Mouse (Mus musculus) brain, embryonic 18.5 days (tissue): ENCODE data around the gene Npl.

Experiments used
- DNase-seq: peaks from one replicate; pipeline ENCODE4 v3.0.0-alpha.2; 2012; ENCODE audit warnings: low read depth, low spot score

The Npl gene

DNA sequence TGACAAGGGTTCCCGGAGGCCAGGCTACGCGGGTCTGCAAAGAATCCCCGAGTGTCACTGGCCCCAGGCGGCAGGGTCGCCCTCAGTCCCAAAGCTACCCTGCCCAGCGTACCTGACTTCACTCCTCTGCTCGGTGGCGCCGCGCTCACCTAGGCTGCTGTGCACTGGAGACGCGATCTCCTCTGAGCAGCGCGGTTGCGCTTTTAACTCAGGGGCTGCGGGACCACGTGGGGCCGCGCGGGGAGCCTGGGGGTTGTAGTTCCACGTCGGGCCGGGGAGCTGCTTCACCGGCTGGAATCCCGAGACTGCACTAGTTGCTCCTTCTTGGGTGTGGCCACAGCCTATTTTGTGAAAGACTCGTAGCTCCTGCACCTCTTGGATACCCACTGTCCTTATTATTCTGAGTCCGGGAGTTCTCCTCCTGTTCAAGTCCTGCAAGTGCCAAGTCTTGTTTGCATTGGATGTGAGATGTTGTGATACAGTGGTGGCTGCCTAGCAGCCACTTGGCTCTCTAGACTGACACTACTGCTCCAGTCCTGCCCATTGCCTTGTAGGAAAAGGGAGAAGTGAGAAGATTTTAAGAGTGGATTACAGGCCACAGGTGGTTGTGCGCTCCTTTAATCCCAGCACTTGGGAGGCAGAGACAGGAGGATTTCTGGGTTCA is at the start of gene Npl:
TSS of gene Npl (minus strand) at position 510 of the 664 bp plus-strand sequence.
- DNase-seq: no peak

DNA sequence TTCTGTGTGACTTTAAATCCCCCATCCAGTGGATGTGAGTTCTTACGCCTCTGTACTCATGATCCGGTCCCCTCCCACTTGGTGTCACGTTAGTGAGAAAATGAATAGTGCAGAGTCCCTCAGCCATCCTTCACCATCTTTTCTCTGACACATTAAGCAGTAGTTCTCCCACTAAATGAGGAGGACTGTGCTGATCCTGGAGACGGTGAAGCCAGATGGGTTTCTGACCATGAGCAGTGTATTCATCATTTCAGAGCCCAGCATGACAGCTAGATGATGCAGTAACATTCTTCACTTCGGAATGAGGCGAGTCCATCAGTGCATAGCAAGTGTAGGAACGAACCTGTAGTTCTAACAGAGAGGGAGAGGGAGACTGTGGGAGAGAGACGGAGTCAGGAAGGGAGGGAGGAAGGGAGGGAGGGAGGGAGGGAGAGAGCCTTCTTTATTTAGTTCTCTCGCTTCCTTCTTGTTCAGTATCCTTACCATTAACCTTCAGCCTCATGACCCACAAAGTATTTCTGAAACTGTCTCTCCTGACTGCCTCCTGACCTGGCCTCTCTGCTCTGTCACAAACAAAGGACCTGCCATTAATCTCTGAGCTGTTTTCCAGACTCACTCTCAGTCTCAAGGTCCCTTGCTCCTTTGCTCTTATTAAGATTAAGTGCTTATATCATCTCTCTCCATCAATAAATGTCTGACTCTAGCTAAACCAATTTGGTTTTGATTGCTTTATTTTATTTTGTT is 49.6 kb upstream of the Npl start:
- no peak for DNase-seq

DNA sequence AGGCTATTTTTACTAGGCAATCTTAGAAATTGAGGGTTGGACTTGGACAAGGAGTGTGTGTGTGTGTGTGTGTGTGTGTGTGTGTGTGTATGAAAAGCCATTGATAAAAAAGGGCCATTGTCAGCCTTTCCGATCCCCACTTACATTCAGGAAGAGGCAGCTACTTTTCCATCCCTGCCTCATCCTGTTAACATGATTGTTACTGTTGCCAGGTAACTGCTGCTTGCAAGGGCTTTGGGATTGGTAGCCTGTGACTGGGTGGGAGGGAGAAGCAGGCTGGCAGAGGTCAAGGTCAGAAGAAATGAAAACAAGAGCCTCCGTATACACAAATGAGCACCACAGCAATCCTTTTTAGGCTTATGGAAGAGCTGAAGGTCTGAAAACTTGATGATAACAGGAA is 48.9 kb upstream of the Npl start:
- peak; percentile 58 for DNase-seq

DNA sequence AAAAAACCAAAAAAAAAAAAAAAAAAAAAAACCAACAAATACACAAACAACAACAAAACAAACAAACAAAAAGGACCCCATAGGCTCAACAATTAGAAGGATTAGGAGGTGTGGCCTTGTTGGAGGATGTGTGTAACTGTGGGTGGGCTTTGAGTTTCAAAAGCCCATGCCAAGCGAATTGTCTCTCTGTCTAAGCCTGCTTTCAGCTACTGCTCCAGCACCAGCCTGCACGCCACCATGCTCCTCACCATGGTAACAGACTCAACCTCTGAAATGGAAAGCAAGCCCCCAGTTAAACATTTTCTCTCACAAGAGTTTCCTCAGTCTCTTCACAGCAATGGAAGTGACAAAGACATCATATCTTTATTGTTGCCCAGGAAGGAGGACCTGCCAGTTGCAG is 43.8 kb upstream of the Npl start:
- DNase-seq: no peak

DNA sequence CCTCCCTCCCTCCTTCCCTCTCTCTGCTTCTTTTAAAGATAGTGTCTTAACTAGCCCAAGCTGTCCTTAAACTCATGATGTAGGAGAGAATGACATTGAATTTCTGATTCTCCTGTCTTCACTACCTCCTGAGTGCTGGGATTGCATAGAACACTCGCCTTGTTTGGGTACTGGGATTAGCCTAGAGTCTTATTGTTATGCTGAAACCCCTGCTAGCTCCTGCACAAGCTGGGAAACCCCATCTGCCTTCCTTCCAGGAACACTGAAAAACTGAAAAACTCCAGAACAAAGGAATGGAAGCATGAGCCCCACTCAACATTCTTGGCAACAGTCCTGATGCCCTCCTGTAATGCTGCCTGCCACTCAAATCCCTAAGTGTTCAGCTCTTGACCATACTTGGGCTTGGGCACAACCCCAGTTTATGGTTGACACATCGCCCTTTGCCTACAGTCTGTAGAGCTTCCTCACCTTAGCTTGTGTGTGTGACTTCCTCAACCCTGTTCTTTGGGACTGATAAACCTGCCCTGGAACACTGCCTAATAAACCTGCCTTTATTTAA is 40.4 kb upstream of the Npl start:
- no peak for DNase-seq

DNA sequence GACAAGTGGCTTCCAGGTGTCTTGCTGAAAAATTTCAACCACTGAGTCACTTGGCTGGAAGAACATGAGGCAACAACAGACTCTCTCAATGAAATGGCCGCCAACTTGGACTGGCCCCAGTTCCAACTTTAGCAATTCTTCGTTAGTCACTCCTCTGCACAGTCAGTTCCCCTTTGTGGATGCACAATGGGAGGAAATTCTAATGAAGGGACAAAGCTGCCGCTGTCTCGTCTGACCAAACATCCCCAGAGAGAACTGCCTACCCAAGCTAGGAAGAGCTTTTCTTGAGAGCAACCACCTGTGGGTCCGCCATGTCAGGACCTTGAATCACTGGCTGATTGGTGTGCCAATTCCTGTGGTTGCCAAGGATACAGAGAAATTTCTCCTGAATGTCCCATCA is 38.1 kb upstream of the Npl start:
- no peak for DNase-seq

DNA sequence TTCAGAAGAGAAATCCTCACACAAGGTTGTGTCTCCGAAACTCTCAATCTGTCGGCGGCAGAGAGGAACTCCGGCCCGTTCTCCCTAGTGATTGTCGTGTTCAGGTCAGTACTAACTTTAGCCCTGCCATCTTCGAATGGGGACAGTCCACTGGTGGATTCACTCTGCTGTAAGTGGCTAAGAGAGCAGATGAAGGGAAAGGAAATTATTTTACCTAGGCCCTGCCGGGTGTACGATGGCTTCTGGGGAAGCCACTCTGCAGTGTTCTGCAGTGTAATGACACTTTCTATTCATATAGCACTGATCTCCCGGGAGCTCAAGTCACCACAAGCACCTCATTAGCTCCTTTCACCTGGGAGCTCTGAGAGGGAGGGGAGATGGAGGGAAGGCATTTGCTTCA is 37.0 kb upstream of the Npl start:
- no peak for DNase-seq

DNA sequence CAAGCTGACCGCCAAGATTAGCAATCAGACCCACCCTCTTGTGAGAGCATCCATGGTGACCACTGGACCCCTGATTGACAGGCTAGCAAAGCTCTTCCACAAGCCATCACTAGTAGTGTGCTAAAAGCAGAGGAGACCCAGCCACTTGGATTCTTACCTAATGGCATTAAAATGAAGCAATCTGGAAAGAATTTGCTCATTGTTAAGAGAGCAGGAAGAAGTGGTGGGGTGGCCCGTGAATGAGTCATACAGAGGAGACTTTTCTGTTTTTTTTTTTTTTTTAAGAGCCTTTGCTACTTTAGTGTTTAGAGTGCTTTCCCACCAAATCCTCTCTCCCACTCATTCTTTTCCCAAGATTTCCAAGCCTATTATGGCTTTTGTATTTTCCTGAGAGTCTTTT is 35.9 kb upstream of the Npl start:
- no peak for DNase-seq

DNA sequence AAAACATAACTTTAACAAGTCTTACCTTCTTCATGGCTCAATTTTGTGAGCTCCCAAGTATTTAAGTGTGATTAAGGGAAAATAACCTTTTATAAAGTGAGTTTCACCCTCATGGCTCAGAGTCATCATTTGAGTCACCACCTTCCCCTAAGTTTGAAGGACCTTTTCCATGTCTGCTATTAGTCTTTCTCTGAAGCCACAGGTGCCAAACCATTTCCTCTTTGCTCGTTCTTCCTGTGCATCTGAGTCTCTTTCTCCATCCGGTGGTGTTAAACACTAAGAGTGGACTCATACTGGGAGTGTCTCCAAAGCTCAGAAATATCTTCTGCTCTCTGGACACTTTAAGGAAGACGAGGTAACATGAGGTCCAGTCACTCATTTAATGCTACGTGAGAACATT is 33.3 kb upstream of the Npl start:
- DNase-seq: no peak

DNA sequence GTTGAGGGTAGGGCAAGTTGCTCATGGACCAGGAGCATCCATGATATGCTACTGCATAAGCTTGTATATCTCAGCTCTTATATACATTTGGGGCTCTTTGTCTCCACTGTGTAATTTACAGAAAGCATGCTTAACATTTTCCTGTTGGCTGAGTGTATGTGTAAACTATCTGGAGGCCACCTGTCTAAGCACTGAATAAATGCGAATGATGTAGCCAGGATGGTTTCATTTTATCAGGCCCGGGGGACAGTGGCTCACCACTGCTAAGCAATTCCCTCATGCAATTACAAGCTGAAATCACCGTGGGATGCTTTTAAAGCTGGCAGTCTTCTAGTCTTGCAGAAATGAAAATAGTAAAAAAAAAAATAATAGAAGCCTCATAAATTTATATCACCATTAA is 24.9 kb upstream of the Npl start:
- no peak for DNase-seq

DNA sequence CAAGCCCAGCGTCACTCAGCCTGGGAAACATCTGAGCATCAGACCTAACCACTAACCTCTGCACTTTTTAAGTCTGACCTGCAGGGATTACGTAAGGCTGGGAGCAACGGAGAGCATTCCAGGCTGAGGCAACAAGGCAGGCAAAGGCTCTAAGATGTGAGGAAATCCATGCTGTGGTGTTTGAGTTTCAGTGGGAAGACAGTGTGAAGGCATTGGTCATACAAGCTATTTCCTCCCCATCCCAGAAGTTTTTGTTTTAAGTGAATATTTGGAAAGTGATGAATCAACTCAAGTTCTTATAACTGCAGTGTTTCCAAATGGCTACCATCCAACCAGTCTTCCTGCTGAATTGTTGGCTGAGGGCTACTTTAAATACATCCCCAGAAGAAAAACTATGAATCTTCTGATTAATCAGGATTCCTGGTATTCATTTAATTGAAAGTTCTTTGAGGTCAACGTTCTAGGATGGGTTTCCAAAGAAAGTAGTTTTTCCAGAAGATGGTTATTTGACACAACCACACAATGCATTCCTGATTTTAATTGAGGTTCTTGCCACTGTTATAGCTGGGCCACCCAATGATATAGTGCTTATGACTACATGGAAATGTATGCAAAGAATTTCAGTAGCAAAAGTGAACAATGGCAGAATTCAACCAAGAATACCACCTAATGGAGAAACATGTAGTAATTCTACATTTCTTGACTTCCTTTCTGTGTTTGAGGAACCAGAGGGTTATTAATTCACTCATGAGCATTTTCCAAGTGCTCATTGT is 22.6 kb upstream of the Npl start:
- DNase-seq: no peak

DNA sequence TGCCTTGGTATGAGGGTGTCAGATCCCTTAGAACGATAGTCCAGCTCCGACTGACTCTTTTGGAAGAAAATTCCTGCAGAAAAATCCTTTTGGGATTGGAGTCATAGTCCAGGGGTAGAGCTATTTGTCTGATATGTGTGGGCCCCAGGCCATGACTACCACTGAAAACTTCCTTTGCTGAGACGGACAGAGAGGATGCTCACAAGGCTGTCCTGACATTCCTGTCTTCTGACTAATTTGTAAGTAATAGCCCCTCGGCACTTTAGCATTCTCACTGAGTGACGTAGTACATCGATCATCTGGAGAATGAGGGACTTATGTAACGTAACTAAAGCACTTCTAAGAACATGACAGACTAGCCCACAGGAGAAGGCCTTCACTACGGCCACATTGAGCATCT is 15.9 kb upstream of the Npl start:
- no peak for DNase-seq

DNA sequence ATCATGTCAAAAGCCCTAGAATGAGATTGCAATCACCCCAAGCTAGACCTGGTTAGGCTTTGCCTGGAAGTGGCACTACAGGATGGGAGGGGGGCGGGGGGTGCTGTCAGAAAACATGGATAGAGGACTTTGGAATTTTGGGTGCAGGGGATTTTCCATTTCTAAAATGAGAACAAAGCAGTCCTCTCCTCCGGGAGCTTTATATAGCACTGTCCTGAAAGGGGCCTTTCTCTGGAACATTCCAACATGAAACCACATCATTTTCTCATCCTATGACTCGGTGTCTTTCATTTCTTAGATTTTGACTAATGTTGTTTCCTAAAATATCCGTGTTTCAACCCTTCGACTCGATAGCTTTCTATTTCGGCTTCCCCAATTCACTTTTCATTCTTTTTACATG is 14.9 kb upstream of the Npl start:
- DNase-seq: no peak

DNA sequence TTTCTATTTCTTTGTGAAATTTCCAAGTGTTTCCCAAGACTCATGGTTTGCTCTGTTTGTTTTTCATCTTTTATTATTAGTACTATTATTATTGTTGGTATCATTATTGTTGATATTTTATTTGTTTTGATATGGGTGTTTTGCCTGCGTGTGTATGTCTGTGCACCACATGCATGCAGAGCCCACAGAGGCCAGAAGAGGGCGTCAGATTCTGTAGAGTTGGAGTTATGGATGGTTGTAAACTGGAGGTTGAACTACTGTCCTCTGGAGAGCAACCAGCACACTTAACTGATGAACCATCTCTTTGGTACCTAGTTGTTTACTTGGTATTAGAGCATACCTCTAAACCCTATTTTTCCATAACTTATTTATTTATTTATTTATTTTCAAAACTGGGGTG is 13.8 kb upstream of the Npl start:
- DNase-seq: no peak

DNA sequence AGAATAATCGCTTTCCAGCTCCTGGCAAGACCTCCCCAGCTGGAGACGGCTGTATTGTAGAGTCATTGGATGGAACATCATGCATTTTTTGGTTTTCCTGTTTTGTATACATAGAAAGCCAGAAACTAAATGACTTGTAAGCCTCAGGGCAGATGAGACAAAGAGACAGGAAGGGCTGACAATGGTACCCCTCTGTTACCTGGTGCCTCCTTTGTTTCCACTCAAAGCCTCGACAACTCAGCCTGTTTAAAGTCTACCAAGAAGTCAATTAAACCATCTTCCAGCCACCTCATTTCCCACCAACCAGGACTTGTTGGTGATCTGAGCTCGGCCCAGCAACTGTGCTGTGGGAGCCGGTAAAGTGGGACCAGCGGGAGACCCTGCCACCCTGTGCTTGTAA is 11.0 kb upstream of the Npl start:
- DNase-seq: no peak

DNA sequence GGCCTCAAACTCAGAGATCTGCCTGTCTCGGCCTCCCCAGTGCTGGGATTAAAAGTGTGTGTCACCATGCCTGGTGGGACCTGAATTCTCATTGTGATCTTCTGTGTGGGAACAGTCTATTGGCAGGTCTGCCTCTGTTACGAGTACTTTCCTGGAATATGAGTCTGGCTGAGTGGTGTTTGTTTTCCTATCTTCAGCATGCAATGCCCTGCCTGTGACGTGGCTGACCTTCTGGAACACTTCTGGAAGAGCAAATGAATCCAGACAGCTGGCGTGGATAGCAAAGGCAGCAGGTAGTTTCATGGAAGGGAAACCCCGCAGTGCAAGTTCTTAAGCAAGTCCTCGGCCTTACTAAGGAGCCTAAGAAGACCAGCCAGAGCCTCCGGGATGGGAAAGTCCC is 9.9 kb upstream of the Npl start:
- no peak for DNase-seq

DNA sequence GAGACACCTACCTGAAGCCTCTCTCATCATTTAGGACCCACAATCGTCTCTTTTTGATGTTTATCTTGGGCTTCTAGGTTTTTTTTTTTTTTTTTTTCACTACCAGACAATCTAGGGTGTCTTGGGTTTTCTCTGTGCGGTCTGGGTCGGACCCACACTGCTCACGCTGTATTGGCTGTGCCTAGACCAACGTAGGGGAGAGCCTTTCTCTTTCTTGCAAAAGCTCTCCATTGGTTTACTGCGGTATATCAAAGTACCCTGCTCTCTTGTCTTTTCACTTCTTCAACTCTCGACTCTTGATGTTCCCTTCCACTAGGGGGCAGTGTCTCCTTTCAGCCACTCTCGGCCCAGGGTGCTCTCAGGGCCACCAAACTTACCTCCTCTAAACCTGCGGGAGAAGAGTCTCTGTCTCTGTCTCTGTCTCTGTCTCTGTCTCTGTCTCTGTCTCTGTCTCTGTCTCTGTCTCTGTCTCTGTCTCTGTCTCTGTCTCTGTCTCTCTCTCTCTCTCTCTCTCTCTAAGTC is 9.3 kb upstream of the Npl start:
- no peak for DNase-seq

DNA sequence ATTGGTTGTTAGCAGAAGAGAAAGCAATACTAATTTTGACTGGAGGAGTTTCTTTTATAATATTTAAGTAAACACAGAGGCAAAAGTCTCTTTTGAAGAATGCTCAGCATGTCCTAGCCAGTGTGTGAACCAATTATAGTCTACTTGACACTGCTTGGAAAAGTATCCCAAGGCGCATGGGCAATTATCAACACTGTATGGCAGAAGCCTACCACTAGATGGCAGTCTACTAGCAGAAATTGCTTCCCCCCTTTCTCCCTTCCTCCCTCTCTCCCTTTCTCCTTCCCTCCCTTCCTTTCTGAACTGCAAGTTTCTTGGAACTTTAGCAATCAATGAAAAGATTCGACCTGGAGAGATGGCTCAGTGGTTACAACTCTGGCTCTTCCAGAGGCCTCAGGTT is 7.1 kb upstream of the Npl start:
- peak; percentile 37 for DNase-seq

DNA sequence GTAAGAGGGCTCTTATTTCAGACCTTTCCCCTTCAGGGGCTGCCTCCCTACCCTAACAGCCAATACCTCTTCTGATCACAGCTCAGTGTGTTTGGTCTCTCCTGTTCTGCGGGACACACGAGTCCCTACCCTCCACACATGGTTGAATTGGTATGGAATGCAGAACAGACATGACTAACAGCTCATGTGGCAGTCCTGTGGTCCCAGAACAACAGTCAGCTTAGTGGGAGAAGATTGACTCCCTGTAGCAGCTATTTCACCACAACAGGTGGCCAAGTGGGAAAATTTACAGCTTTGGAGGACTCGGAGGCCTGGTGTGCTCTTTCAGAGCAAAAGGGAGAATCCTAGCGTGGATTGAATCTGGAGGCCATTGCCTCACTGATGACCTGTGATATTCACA is 6.4 kb upstream of the Npl start:
- no peak for DNase-seq

DNA sequence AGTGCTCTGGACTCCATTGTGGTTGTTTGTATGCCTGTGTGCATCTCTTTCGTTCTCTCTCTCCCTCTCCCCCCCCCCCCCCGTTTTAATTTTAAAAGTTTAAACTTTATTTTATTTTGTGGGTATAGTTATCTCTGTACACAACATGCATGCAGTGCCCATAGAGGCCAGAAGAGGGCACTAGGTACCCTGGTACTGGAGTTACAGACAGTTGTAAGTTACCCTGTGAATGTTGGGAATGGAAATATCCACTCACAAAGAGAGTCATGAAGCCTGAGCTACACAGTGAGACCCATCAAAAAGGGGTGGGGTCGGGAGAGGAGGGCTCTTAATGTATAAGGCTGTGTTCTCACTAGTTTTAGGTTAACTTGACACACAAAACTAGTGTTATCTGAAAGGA is 969 bp upstream of the Npl start:
- DNase-seq: no peak

DNA sequence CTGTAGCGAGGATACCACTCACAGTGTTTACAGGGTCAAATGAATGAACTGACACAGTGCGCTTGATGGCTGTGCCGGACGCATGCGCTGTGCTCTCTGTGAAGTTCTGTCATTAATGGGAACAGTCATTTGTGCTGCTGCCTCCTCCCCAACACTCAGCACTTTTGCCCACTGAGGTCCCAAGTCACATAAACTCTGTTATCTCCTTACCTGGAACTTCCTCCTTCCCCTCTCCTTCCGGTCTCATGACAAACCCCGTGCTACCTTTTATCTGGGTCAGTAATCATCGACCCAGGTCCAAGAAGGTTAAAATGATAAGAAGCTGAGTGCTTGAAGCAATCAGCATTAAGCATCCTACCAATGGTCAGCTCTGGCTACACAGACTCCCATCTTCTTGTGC is 2.3 kb downstream of the Npl start:
- DNase-seq: no peak

DNA sequence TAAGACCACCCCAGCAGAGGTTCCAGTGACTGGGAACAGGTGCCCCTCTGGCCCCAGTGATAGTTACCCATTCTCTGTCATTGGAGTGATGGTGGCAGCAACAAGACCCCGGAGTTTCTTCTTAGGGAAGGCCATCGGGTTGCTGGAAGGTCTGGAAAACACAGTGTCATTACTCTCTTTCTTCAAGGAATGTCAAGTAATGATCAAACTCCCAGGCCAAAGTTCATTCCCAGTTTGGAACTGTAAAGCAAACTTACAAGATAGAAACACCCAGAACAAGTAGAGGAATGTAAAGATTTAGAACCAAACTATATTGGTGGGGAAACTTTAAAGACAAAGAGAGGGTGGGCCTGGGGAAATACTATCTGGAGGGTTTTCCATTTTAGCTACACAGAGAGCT is 4.6 kb downstream of the Npl start:
- no peak for DNase-seq
